Mouse (Mus musculus): ENCODE measurements at regions not wholly inside any gene's neighbourhood (a gene's known extent, or its start where the extent isn't known, plus 50 kb on each side); places are given as distances from the start of the nearest gene placed in this dataset.

DNA sequence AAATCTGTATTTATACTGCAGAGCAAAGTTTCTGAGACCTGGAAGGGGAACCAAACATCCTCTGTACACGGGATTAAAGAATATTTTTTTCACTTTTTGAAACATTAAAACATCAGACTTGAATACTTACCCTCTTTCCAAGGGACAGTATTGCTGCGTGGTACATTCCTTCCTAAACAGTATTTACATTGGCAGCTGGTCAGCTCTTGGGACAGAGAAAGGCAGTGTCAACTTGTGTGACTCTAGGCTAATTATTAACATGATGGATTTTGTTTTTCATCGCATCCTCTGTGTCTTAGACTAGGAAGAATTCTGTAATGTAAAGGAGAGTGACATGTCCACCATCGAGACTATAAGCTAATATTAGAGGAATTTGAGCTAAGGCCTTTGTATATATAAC is 56.8 kb upstream of the Map4k3 start:
- TF ChIP-seq CTCF (IDR thresholded peaks at IDR 0.05; ENCODE audit: low read depth, low read length), result no peak
- TF ChIP-seq POLR2A (IDR thresholded peaks at IDR 0.05; ENCODE audit: borderline replicate concordance, low read depth, low read length), result no peak

Data from bone marrow macrophage, adult 2 months (primary cell).